Mouse (Mus musculus): ENCODE data around the gene Med4. TPM values are rescaled to one million over a fixed set of nuclear protein-coding genes. Genes with fewer than 3 reads are reported as not detected.
A peak's percentile ranks its signal among the peaks of the same experiment; 100 is the strongest.

Med4 gene
- total RNA-seq (2021), result 10 to 100 TPM; 12.4 to 12.9 TPM
- long read RNA-seq, experiment 1, transcript Med4-201 (7 exons, 1,328 nt), result major isoform, 19 of 21 reads
- long read RNA-seq, experiment 1, partial matches to known transcripts, result 0 of 21 reads
- long read RNA-seq, experiment 1, other reads (novel, unspliced or antisense), result 2 of 21 reads
- long read RNA-seq, experiment 2, transcript Med4-201 (7 exons, 1,328 nt), result major isoform, 20 of 21 reads
- long read RNA-seq, experiment 2, partial matches to known transcripts, result 1 of 21 reads
- long read RNA-seq, experiment 2, other reads (novel, unspliced or antisense), result 0 of 21 reads

- DNase-seq, result peak; percentile 92
These were observed at the start of gene Med4 for GRCm38 (mm10) chr14:73509765-73510423. Gene Med4 (plus strand): TSS chr14:73510025.

GRCm38 (mm10) chr14:73460514-73461134 lies 49.2 kb upstream of the Med4 start:
- no peak for DNase-seq

DNA sequence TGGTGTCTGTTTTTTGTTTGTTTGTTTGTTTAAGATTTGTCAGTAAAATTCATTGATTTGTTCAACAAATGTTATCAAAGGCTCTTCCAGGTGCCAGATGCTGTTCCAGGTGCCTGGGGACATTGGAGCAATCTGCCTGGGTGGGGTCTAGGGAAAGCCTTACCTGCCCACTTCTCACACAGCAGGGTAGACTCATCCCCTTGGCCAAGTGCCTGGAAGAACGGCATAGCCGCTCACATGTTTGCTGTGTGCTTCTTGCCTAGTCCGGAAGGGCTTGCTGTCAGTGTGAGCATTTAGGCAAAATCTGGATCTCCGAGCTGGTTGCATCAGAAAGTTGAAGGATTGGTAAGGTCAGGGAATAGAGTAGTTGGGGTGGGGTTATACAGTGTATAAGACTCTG lies 47.6 kb upstream of the Med4 start:
- DNase-seq, result no peak

- DNase-seq, result no peak
These were observed 42.1 kb upstream of the Med4 start for GRCm38 (mm10) chr14:73467697-73468096.

DNA sequence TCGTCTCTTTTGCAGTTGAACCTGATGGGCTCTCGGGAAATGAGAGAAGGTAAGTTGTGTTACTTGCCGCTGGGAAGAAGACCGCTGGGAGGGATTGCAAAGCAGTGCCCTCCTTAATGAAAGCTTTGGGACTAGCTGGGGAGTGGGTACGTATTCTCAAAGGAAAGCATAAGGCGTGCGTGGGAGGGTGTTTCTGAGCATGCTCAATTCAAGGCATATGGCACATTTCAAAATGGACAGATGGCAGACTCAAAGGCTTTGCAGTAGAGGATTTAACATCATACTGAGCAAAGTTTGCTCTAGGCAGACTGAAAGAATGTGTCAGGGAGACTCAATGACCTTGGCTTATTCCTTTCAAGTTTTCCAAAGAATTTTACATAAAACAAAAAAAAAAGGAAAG lies 40.3 kb upstream of the Med4 start:
- DNase-seq, result no peak

GRCm38 (mm10) chr14:73470593-73470992 lies 39.2 kb upstream of the Med4 start:
- no peak for DNase-seq

- no peak for DNase-seq
These were observed 37.6 kb upstream of the Med4 start for GRCm38 (mm10) chr14:73472205-73472604.

- DNase-seq, result peak; percentile 63
These were observed 36.0 kb upstream of the Med4 start for GRCm38 (mm10) chr14:73473670-73474460.

- DNase-seq, result peak; percentile 15
These were observed 35.2 kb upstream of the Med4 start for GRCm38 (mm10) chr14:73474636-73475093.

GRCm38 (mm10) chr14:73475506-73475905 lies 34.3 kb upstream of the Med4 start:
- peak; percentile 64 for DNase-seq

DNA sequence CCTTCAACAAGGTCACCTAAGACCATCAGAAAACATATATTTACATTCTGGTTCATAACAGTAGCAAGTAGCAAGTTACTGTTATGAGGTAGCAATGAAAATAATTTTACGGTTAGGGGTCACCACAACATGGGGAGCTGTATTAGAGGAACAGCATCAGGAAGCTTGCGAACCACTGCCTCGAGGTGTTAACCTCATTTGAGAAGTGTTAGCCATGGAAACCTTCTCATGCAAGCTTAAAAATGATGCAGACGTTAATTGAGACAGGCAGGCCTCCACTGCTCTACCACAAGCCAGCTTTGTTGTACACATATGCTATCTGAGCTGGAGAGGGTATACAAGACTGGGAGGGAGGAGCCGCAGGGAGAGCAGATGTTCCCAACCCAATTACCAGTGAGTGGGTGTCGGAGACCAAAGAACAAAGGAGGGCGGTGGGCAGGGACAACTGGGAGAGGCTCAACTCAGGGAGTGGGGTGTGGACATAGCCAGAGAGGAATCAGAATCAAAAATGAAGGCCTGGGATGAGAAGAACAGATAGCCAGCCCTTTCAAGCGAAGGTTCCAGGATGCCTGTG lies 33.4 kb upstream of the Med4 start:
- DNase-seq, result no peak

- DNase-seq, result no peak
These were observed 32.7 kb upstream of the Med4 start for GRCm38 (mm10) chr14:73477077-73477476.

DNA sequence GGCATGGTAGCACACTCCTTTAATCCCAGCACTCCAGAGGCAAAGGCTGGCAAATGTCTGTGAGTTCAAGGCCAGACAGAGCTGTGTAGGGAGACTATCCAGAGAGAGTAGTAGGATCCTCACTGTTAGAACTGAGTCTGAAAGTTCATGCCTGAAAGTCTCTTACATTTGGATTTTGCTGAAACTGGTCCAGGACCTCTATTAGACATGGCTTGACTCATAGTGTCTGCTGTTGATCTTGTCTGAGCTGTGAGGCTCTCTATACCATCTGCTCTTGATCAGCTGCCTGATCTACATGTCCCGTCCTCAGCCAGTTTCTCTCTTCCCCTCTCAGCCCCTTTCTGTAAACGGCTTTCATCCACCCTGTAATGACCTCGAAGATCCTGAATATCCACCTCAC lies 31.5 kb upstream of the Med4 start:
- DNase-seq, result no peak

GRCm38 (mm10) chr14:73479771-73480170 lies 30.1 kb upstream of the Med4 start:
- no peak for DNase-seq

DNA sequence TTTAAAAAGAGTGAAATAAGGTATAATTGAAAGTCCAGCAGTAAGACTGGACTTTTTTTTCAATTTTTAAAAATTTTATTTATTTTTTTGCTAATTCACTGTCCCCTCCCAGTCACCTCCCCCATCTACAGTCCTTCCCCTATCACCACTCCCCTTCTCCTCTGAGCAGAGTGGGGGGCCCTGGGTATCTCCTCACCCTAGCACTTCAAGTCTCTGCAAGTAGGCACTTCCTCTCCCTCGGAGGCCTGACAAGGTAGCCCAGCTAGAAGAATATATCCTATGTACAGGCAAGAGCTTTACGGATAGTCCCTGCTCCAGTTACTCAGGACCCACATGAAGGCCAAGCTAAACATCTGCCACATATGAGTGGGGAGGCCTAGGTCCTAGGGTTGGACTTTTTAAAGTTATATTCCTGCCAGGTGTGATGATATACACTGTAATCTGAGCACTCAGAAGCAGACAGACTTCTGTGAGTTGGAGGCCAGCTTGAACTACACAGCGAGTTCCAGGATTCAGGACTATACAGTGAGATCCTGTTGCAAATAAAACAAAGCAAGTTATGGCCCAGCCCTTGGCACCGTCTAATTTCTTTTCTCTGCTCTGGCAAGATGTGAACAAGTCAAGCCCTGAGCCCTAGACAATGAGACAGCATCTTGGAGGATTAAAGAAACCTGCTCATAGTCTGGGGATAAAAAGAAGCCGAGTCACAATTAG lies 26.2 kb upstream of the Med4 start:
- DNase-seq, result no peak

- DNase-seq, result no peak
These were observed 25.3 kb upstream of the Med4 start for GRCm38 (mm10) chr14:73484366-73485110.

- no peak for DNase-seq
These were observed 23.2 kb upstream of the Med4 start for GRCm38 (mm10) chr14:73486641-73487040.

DNA sequence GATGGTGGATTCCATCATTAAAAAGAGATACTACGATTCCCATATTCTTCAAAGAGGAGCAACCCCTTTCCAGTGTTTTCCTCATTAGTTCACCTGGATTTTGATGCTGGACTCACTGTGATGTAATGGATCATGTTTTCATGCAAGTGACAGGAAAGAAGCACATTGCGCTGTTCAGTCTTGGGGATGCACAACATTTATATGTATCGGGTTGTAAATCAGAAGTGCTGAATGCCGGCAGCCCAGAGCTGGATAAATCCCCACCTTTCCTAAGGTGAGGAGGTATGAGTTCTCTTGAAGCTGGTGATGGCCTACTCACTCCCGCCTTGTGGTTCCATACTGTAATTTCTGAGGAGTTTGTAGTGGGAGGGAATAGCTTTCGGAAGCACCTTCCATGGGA lies 16.5 kb upstream of the Med4 start:
- DNase-seq, result no peak

- DNase-seq, result no peak
These were observed 15.7 kb upstream of the Med4 start for GRCm38 (mm10) chr14:73494122-73494521.

- no peak for DNase-seq
These were observed 14.1 kb upstream of the Med4 start for GRCm38 (mm10) chr14:73495753-73496152.

GRCm38 (mm10) chr14:73501283-73501682 lies 8.5 kb upstream of the Med4 start:
- DNase-seq, result no peak
